In the genomic region with DNA sequence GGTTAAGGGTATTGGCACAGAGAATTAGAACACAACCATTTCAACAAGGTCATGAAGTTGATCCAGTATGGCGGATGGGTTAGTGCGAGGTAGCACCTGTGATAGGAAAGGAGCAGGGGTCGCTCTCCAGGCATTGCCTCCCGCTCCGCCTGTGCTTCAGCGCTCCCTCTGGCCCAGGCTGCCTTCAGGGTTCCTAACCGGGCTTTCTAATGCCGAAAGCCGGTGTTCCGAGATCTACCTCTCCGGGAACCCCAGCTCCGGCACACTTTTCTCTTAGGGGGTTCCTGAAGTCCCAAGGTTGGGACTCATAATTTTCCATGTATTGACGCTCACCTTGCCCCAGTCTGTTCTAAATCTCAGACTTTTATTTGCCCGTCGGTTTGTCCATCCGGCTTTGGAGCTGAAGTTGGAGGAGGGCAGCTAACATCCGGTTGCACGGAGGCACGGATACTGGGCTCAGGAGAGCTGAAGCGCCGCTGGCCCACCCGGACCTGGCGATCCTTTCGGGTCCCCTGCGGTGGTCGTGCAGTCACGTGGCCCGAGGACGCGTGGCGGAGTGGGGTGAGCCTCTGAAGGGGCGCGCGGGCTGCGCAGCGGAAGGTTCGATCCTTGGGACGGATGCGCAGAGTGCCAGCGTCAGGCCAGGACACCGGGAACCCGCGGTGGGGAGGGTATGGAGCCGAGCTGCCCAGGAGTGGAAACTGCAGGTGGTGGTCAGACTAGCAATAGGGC, we compare ENCODE assay signal across 8 mouse cellular contexts. TPM values are rescaled to one million over a fixed set of nuclear protein-coding genes. Genes with fewer than 3 reads are reported as not detected.
DNase-seq lines count a peak whose midpoint lies in the region; ATAC-seq and TF ChIP-seq lines count a peak whose summit lies in the region.

Gene Ccdc125, plus strand, starts transcription at position 427 of the 732 bp plus-strand sequence.

- H3K4me2 ChIP-seq in heart, embryonic 16.5 days (ENCODE audit: low read depth, low read length), result peak within 1 kb of the TSS; percentile 62

- H3K4me1 ChIP-seq in cerebellum, adult 2 months (ENCODE audit: control insufficient read depth, insufficient read depth, low read length), result peaks cover 4% of the 10 kb centered on the region; the same call in 1 of the 2 replicates
- peaks cover 3% of the 10 kb centered on the region; the same call in 1 of the 2 replicates for H3K4me1 ChIP-seq in heart, embryonic 16.5 days (ENCODE audit: control insufficient read depth, insufficient read depth, low read length)
- peaks cover 2% of the 10 kb centered on the region; the same call in 1 of the 2 replicates for H3K4me1 ChIP-seq in spleen, adult 2 months (ENCODE audit: control insufficient read depth, insufficient read depth, insufficient read length)

- TF ChIP-seq POLR2A in cerebellum, adult 2 months (IDR thresholded peaks at IDR 0.05; ENCODE audit: borderline replicate concordance, insufficient read depth, low read length), result no peak
- peak; percentile 25 for TF ChIP-seq POLR2A in spleen, adult 2 months (IDR thresholded peaks at IDR 0.05; ENCODE audit: low read depth, low read length)

- peaks cover 10% of the 10 kb centered on the region; the same call in 1 of the 2 replicates for H3K36me3 ChIP-seq in heart, embryonic 16.5 days (ENCODE audit: control insufficient read depth, insufficient read depth)
- H3K36me3 ChIP-seq in macrophage (ENCODE audit: inconsistent target), result peaks cover 13% of the 10 kb centered on the region; the same call in 1 of the 2 replicates
- H3K36me3 ChIP-seq in spleen, adult 2 months (ENCODE audit: control insufficient read depth, insufficient read depth, low read length), result no peaks in the 10 kb centered on the region

- peak within 1 kb of the TSS; percentile 35 for H3K4me3 ChIP-seq in cerebellum, adult 2 months (replicated peaks; ENCODE audit: insufficient read depth, low read depth, low read length)
- H3K4me3 ChIP-seq in heart, embryonic 16.5 days (ENCODE audit: low read length), result peak within 1 kb of the TSS; percentile 57
- peak within 1 kb of the TSS; percentile 45 for H3K4me3 ChIP-seq in macrophage (ENCODE audit: inconsistent target)
- peak within 1 kb of the TSS; percentile 80 for H3K4me3 ChIP-seq in spleen, adult 2 months (ENCODE audit: extremely low read depth, insufficient read depth, insufficient read length)

- H3K9me3 ChIP-seq in heart, embryonic 16.5 days (replicated peaks; ENCODE audit: control insufficient read depth, low read length), result peaks cover 3% of the 10 kb centered on the region; the same call in 1 of the 2 replicates

- ATAC-seq in heart, embryonic 16.5 days (replicated peaks; ENCODE audit: extremely low read depth, insufficient read depth, low FRiP score), result peak; percentile 75

- no peaks in the 10 kb centered on the region for H3K79me2 ChIP-seq in macrophage (ENCODE audit: inconsistent target)

- no peak within 1 kb of the TSS for H3K27ac ChIP-seq in cerebellum, adult 2 months (ENCODE audit: insufficient read depth, low read length)
- H3K27ac ChIP-seq in heart, embryonic 16.5 days (ENCODE audit: low read length), result peak within 1 kb of the TSS; percentile 58
- H3K27ac ChIP-seq in macrophage, result no peak within 1 kb of the TSS
- peak within 1 kb of the TSS; percentile 97 for H3K27ac ChIP-seq in spleen, adult 2 months (ENCODE audit: insufficient read depth, low read length)

- no peaks in the 10 kb centered on the region for H3K27me3 ChIP-seq in cerebellum, adult 2 months (ENCODE audit: control insufficient read depth, insufficient read depth, low read length)
- H3K27me3 ChIP-seq in heart, embryonic 16.5 days (ENCODE audit: control insufficient read depth, insufficient read depth, low read length), result no peaks in the 10 kb centered on the region
- no peaks in the 10 kb centered on the region for H3K27me3 ChIP-seq in spleen, adult 2 months (ENCODE audit: control insufficient read depth, insufficient read depth, low read length)

- no peak for TF ChIP-seq CTCF in cerebellum, adult 2 months (IDR thresholded peaks at IDR 0.05; ENCODE audit: borderline replicate concordance, insufficient read depth, low read depth, low read length)
- no peak for TF ChIP-seq CTCF in spleen, adult 2 months (IDR thresholded peaks at IDR 0.05; ENCODE audit: extremely low read depth, insufficient read depth, insufficient read length, insufficient replicate concordance)

- DNase-seq in cerebellum, adult 2 months, result no peak
- no peak for DNase-seq in cerebellum, postnatal 36 days
- peak; percentile 70 for DNase-seq in embryo, embryonic 10 days (ENCODE audit: low spot score)
- DNase-seq in kidney, postnatal 14 days, result peak; percentile 51
- peak in 1 of 2 experiments; percentile 35 for DNase-seq in spleen, adult 2 months (ENCODE audit: low read depth in 1 of 2, low spot score in 2 of 2)
- DNase-seq in right cerebral cortex, postnatal 36 days (ENCODE audit: low spot score in 2 of 2), result no peak

- H3K9ac ChIP-seq in heart, embryonic 16.5 days (ENCODE audit: low read length), result peak within 1 kb of the TSS; percentile 65

- WGBS in cerebellum, adult 2 months, result 1% methylated on average over 44 of the region's 44 CpGs
- under 1% methylated on average over 44 of the region's 44 CpGs for WGBS in heart, embryonic 16.5 days
- WGBS in macrophage (ENCODE audit: missing documents), result 3% methylated on average over 41 of the region's 44 CpGs
- under 1% methylated on average over 44 of the region's 44 CpGs for WGBS in spleen, adult 2 months

RNA-seq across cellular contexts. Expression of gene Ccdc125, which starts in this region (rescaled TPM):
- polyA plus RNA-seq in cerebellum, adult 2 months (2012; rRNA removed), result 0.59 and 0.61 TPM in 2 replicates
- polyA plus RNA-seq in heart, embryonic 16.5 days (2015; fragmentation: Nextera tagmentation; extraction: Ambion mirVana), result 3.5 and 4.1 TPM in 2 replicates
- total RNA-seq in macrophage (2018; cell fraction: chromatin; rRNA removed), result 10 to 100 TPM in 15 of 26 experiments, 1 to 10 TPM in 9, under 1 TPM in 1, not detected in 1; 0.38 to 22.4 (median 14.9) TPM
- total RNA-seq in macrophage (2018; cell fraction: cytosol; rRNA removed), result 10 to 100 TPM in 1 of 26 experiments, 1 to 10 TPM in 25; 1.0 to 13.0 (median 6.4) TPM
- 10 to 100 TPM in 13 of 26 experiments, 1 to 10 TPM in 13; 1.0 to 18.1 (median 10.0) TPM for total RNA-seq in macrophage (2018; cell fraction: nucleus; rRNA removed)
- polyA plus RNA-seq in macrophage (2018), result 5.5 to 12.5 TPM (median 5.9 TPM) in 3 replicates
- 2.7 and 2.9 TPM in 2 replicates for polyA plus RNA-seq in spleen, adult 2 months (2012; rRNA removed)

Comparison
In these comparisons a context has a peak if more than half of its experiments do, and no peak if none do; other contexts are left out.
1. DNase-seq: peak in embryo, embryonic 10 days (single experiment) and kidney, postnatal 14 days (single experiment); none in cerebellum, adult 2 months (0 of 2), cerebellum, postnatal 36 days (0 of 2) and right cerebral cortex, postnatal 36 days (0 of 2).
2. H3K27ac ChIP-seq: peak in heart, embryonic 16.5 days (single experiment) and spleen, adult 2 months (single experiment); none in cerebellum, adult 2 months (single experiment) and macrophage (single experiment).
3. Peak in every context shown above with its lines, with median percentiles within 50 percentile points of each other: H3K4me3 ChIP-seq.